Mouse (Mus musculus) adrenal gland, postnatal 36 days (tissue): ENCODE measurements around the gene Lipe. TPM values are rescaled to one million over a fixed set of nuclear protein-coding genes. Genes with fewer than 3 reads are reported as not detected.
"Not testable (repeated sequence)": the region's sequence is repeated elsewhere in the genome, so short reads cannot be mapped to it uniquely, and the experiment has no call there.

Source experiments
- DNase-seq, 2 experiments: peaks; one replicate each; pipeline ENCODE4 v3.0.0; 2021; ENCODE audit warnings: mixed read lengths in 1 of 2
- long read RNA-seq, 2 experiments: library from polyadenylated mRNA; stranded (forward); transcript quantifications; one replicate each; pipeline ENCODE4 v2.0.0; 2021; ENCODE audit warnings: borderline sequencing depth in 2 of 2
- total RNA-seq, 2 experiments: library from RNA; stranded (reverse); gene quantifications; 2 replicates each; pipeline ENCODE4 v1.2.3; 2021

Lipe gene
- 100 to 1,000 TPM; 342 to 355 TPM for total RNA-seq
- long read RNA-seq, experiment 1, transcript Lipe-208 (9 exons, 3,171 nt) = minor isoform, 6 of 240 reads
- long read RNA-seq, experiment 1, transcript Lipe-201 (10 exons, 3,613 nt) = minor isoform, 39 of 240 reads
- long read RNA-seq, experiment 1, transcript Lipe-202 (10 exons, 2,661 nt) = major isoform, 42 of 240 reads
- long read RNA-seq, experiment 1, partial matches to known transcripts = 62 of 240 reads
- long read RNA-seq, experiment 1, other reads (novel, unspliced or antisense) = 91 of 240 reads
- long read RNA-seq, experiment 2, transcript Lipe-201 (10 exons, 3,613 nt) = minor isoform, 28 of 141 reads
- long read RNA-seq, experiment 2, transcript Lipe-202 (10 exons, 2,661 nt) = major isoform, 52 of 141 reads
- long read RNA-seq, experiment 2, transcript Lipe-208 (9 exons, 3,171 nt) = minor isoform, 11 of 141 reads
- long read RNA-seq, experiment 2, partial matches to known transcripts = 18 of 141 reads
- long read RNA-seq, experiment 2, other reads (novel, unspliced or antisense) = 32 of 141 reads

- DNase-seq = no peak
Measured at GRCm38 (mm10) chr7:25398610-25399009, at the start of gene Lipe. Gene Lipe, minus strand, starts transcription at chr7:25398710.

- no peak for DNase-seq
Measured at GRCm38 (mm10) chr7:25440816-25441153, 42.3 kb upstream of the Lipe start.

- no peak for DNase-seq
Measured at GRCm38 (mm10) chr7:25439978-25440815, 41.7 kb upstream of the Lipe start.

- no peak for DNase-seq
Measured at GRCm38 (mm10) chr7:25439124-25439822, 40.8 kb upstream of the Lipe start.

- no peak for DNase-seq
Measured at GRCm38 (mm10) chr7:25436704-25437103, 38.2 kb upstream of the Lipe start.

GRCm38 (mm10) chr7:25436226-25436625 is 37.7 kb upstream of the Lipe start:
- peak in 1 of 2 experiments; percentile 30 for DNase-seq

- no peak for DNase-seq
Measured at GRCm38 (mm10) chr7:25435546-25435851, 37.0 kb upstream of the Lipe start.

- no peak for DNase-seq
Measured at GRCm38 (mm10) chr7:25434654-25435545, 36.4 kb upstream of the Lipe start.

- DNase-seq = no peak
Measured at GRCm38 (mm10) chr7:25433781-25434560, 35.5 kb upstream of the Lipe start.

- no peak for DNase-seq
Measured at GRCm38 (mm10) chr7:25433007-25433541, 34.6 kb upstream of the Lipe start.

GRCm38 (mm10) chr7:25432381-25432780 is 33.9 kb upstream of the Lipe start:
- no peak for DNase-seq

- no peak for DNase-seq
Measured at GRCm38 (mm10) chr7:25429886-25430784, 31.6 kb upstream of the Lipe start.

GRCm38 (mm10) chr7:25428321-25428720 is 29.8 kb upstream of the Lipe start:
- DNase-seq = no peak

- no peak for DNase-seq
Measured at GRCm38 (mm10) chr7:25427144-25427543, 28.6 kb upstream of the Lipe start.

GRCm38 (mm10) chr7:25426380-25426779 is 27.9 kb upstream of the Lipe start:
- not testable (repeated sequence) for DNase-seq

GRCm38 (mm10) chr7:25424429-25424828 is 25.9 kb upstream of the Lipe start:
- peak; percentile 78 to 86 for DNase-seq

- DNase-seq = peak in 1 of 2 experiments; percentile 19
Measured at GRCm38 (mm10) chr7:25422286-25422841, 23.9 kb upstream of the Lipe start.

- no peak for DNase-seq
Measured at GRCm38 (mm10) chr7:25419943-25420342, 21.4 kb upstream of the Lipe start.

- no peak for DNase-seq
Measured at GRCm38 (mm10) chr7:25419536-25419935, 21.0 kb upstream of the Lipe start.
